Mouse (Mus musculus): Measurements from ENCODE around the gene Gmpr. TPM values are rescaled to one million over a fixed set of nuclear protein-coding genes. Genes with fewer than 3 reads are reported as not detected.

Gmpr gene
- total RNA-seq, 2 experiments from 2014 or later = 32.9 to 34.9 TPM

- intact Hi-C loops (cut with DNase I) = no loop called here
- DNase-seq (ENCODE audit: extremely low spot score in 1 of 2, low spot score in 2 of 2) = peak in 1 of 2 experiments; percentile 64
These were observed 70.5 kb downstream of the Gmpr start for GRCm38 (mm10) chr13:45577784-45578183.

DNA sequence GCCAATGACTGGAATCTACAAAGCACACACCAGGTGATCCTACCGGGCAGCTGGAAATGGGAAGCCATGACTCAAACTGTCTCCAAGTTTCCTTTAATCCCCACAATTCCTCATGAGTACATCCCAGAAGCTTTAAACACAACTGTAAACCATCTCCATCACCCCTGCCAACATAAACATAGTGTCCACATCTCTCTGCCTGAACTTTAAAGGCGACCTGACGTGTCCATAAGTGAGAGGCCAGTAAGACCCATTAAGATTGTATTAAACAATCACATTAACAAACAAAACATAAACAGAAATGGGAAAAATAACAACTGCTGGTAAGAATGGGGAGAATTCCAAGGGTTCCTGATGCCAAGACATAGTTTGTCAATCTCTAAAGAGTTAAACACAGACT lies 72.5 kb downstream of the Gmpr start:
- intact Hi-C loops (cut with DNase I) = no loop called here
- no peak for DNase-seq (ENCODE audit: extremely low spot score in 1 of 2, low spot score in 2 of 2)

- intact Hi-C loops (cut with DNase I) = no loop called here
- no peak for DNase-seq (ENCODE audit: extremely low spot score in 1 of 2, low spot score in 2 of 2)
These were observed 75.0 kb downstream of the Gmpr start for GRCm38 (mm10) chr13:45582294-45582693.

- intact Hi-C loops (cut with DNase I) = no loop called here
- DNase-seq (ENCODE audit: extremely low spot score in 1 of 2, low spot score in 2 of 2) = peak in 1 of 2 experiments; percentile 32
These were observed 75.8 kb downstream of the Gmpr start for GRCm38 (mm10) chr13:45583061-45583460.

GRCm38 (mm10) chr13:45590898-45591297 lies 83.7 kb downstream of the Gmpr start:
- DNase-seq (ENCODE audit: extremely low spot score in 1 of 2, low spot score in 2 of 2) = no peak
- intact Hi-C loops (cut with DNase I) = no loop called here

DNA sequence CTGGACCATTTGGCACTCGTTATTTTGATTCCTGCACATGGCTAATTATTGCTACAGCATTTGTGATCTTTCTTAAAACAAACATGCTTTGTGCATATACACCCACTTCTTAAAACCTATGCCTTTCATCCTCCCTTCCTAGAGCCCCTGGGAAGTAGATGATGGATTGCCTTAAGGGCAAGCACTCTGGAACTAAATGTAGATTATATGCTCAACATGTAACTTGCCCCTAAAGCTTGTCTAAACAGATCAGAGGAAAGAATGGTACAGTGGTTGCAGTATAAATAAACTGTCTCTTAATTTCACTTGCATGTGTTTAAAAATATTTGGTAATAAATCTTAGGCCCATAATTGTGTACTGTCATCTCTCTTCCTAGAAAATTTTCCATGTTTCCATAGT lies 86.7 kb downstream of the Gmpr start:
- intact Hi-C loops (cut with DNase I) = no loop called here
- no peak for DNase-seq (ENCODE audit: extremely low spot score in 1 of 2, low spot score in 2 of 2)

GRCm38 (mm10) chr13:45595416-45595815 lies 88.2 kb downstream of the Gmpr start:
- intact Hi-C loops (cut with DNase I) = no loop called here
- DNase-seq (ENCODE audit: extremely low spot score in 1 of 2, low spot score in 2 of 2) = no peak

- no peak for DNase-seq (ENCODE audit: extremely low spot score in 1 of 2, low spot score in 2 of 2)
- intact Hi-C loops (cut with DNase I) = no loop called here
These were observed 92.6 kb downstream of the Gmpr start for GRCm38 (mm10) chr13:45599831-45600230.

GRCm38 (mm10) chr13:45600443-45600842 lies 93.2 kb downstream of the Gmpr start:
- intact Hi-C loops (cut with DNase I) = no loop called here
- peak in 1 of 2 experiments; percentile 4 for DNase-seq (ENCODE audit: extremely low spot score in 1 of 2, low spot score in 2 of 2)

Other genes starting within 250 kb of the Gmpr start
- 10 to 100 TPM; 29.1 to 32.8 TPM for gene Mylip, start 117.7 kb upstream of the Gmpr start, total RNA-seq (2021)

Data from left cerebral cortex, postnatal 10 days (tissue).